Mouse (Mus musculus) hematopoietic stem cell, adult 5-6 weeks (primary cell): ENCODE data around the gene Plekhg1. TPM values are rescaled to one million over a fixed set of nuclear protein-coding genes. Genes with fewer than 3 reads are reported as not detected.
A peak's percentile ranks its signal among the peaks of the same experiment; 100 is the strongest.

ENCODE experiments used
- ATAC-seq, 2 experiments: fragments of 125-278 bp in 1 of 2; replicated peaks in 1 of 2; 2 replicates each; pipeline ENCODE4 v1.8.0; 2016 to 2017; ENCODE audit warnings: inconsistent platforms in 2 of 2, mild to moderate bottlenecking in 2 of 2, moderate number of reproducible peaks in 2 of 2, low read depth in 1 of 2, moderate TSS enrichment in 1 of 2; ENCODE audit not compliant: low FRiP score in 2 of 2, poor library complexity in 2 of 2, severe bottlenecking in 2 of 2, insufficient read depth in 1 of 2, low TSS enrichment in 1 of 2
- total RNA-seq: library from RNA; stranded (forward); fragments of 172-1452, 232-1000 nt; gene quantifications from 2 replicates; pipeline ENCODE4 v1.2.3, GENCODE M21; 2017

The Plekhg1 gene
- total RNA-seq, result 0.55 and 2.1 TPM in 2 replicates

GRCm38 (mm10) chr10:3740148-3740503 lies at the start of gene Plekhg1:
Plekhg1 (plus strand) TSS chr10:3740364.
- ATAC-seq, result peak; percentile 75 to 82

GRCm38 (mm10) chr10:3692791-3693190 lies 47.4 kb upstream of the Plekhg1 start:
- no peak for ATAC-seq

- no peak for ATAC-seq
Observed at GRCm38 (mm10) chr10:3693699-3694280, 46.4 kb upstream of the Plekhg1 start.

- ATAC-seq, result no peak
Observed at GRCm38 (mm10) chr10:3695332-3695905, 44.7 kb upstream of the Plekhg1 start.

- ATAC-seq, result peak; percentile 34 to 59; a peak in 3 of 4 replicates
Observed at GRCm38 (mm10) chr10:3696727-3697348, 43.3 kb upstream of the Plekhg1 start.

- peak; percentile 60 to 84; a peak in 3 of 4 replicates for ATAC-seq
Observed at GRCm38 (mm10) chr10:3697500-3697899, 42.7 kb upstream of the Plekhg1 start.

GRCm38 (mm10) chr10:3700225-3701073 lies 39.7 kb upstream of the Plekhg1 start:
- ATAC-seq, result no peak

- ATAC-seq, result no peak
Observed at GRCm38 (mm10) chr10:3701832-3702231, 38.3 kb upstream of the Plekhg1 start.

GRCm38 (mm10) chr10:3702585-3702984 lies 37.6 kb upstream of the Plekhg1 start:
- ATAC-seq, result no peak

GRCm38 (mm10) chr10:3706231-3706630 lies 33.9 kb upstream of the Plekhg1 start:
- no peak for ATAC-seq

GRCm38 (mm10) chr10:3710081-3710480 lies 30.1 kb upstream of the Plekhg1 start:
- ATAC-seq, result no peak

- ATAC-seq, result no peak
Observed at GRCm38 (mm10) chr10:3715302-3715943, 24.7 kb upstream of the Plekhg1 start.

- ATAC-seq, result no peak; a peak in 1 of 4 replicates
Observed at GRCm38 (mm10) chr10:3718021-3718865, 21.9 kb upstream of the Plekhg1 start.

- no peak for ATAC-seq
Observed at GRCm38 (mm10) chr10:3720296-3720695, 19.9 kb upstream of the Plekhg1 start.

- ATAC-seq, result no peak
Observed at GRCm38 (mm10) chr10:3722339-3722738, 17.8 kb upstream of the Plekhg1 start.

- ATAC-seq, result no peak
Observed at GRCm38 (mm10) chr10:3724665-3725064, 15.5 kb upstream of the Plekhg1 start.

- no peak for ATAC-seq
Observed at GRCm38 (mm10) chr10:3729666-3730065, 10.5 kb upstream of the Plekhg1 start.
